Mouse (Mus musculus) ovary, adult 18-20 months (tissue): ENCODE measurements around the gene Mrpl20.
"Not testable (repeated sequence)": the region's sequence is repeated elsewhere in the genome, so short reads cannot be mapped to it uniquely, and the experiment has no call there.

Experiments used
- DNase-seq: peaks from one replicate; pipeline ENCODE4 v3.0.0; 2022; ENCODE audit warnings: low spot score, mixed read lengths

Gene Mrpl20

DNA sequence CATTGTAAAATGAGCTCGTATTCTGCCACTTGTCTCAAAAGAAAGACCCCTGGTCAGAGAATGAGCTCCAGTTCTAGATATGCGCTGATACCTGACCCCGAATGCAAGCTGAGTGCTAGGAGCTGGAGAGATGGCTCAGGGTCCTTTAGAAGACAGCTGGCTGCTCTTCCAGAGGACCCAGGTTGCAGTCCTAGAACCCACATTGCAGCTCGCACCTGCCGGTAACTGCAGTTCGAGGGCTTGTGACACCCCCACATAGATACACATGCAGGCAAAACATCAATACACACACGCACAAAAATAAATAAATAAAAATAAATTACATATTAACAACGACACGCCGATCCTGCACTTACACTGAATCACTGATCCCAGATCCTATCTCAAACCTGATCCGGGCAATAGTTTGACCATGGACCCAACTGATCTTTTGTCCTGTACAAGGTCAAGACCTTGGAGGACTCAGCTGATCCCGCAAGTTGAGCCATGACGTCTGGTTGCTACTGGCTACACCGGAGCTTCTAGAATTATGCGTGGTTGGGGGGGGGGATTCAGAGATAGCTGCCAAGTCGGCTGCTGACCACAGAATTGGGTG is 19.1 kb upstream of the Mrpl20 start:
- no peak for DNase-seq

DNA sequence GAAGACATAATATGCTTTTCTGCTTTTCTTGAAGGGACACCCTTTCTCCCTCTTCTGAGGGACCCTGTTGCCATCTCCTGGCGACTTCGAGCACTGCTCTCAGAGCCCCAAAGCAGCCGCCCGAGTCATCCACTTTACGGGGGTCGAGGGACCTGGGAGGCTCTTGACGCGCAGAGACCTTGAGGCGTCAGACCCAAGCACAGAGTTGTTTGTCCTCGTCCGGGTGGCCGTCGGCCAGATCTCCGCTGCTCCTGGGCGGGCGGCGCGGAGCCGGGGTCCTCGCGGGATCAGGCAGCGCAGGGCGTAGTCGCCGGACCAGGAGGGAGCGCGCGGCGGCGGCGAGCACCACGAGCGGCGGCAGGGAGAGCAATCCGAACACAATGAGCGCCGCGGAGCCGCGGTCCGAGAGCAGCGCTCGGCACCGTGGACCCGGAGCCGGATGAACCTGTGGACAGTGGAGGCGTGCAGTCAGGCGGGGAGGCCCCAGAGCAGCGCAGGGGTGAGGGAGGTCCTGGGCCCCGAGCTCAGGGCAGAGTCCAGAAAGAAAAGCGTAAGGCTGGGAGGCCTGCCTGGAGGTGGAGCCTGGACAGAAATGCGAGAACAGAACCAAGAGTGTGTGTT is 18.5 kb upstream of the Mrpl20 start:
- peak; percentile 77 for DNase-seq

DNA sequence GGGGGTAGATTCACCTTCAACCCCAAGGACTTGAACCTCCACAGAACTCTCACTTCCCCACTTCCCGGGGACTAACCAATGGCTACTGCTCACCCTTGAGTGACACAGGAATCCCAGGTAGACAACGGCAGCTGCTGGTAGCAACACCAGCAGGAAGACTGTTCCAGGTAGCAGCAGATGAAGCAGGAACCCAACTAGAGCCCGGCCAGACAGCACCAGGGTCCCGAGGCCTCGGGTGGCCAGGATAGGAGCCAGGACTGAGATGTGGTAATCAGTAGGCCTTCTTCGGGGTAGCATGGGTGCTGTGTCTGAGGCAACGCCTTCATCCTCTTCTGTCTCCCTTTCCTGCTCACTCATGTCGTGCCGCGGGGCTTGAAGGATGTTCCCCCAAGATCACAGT is 17.4 kb upstream of the Mrpl20 start:
- DNase-seq: no peak

DNA sequence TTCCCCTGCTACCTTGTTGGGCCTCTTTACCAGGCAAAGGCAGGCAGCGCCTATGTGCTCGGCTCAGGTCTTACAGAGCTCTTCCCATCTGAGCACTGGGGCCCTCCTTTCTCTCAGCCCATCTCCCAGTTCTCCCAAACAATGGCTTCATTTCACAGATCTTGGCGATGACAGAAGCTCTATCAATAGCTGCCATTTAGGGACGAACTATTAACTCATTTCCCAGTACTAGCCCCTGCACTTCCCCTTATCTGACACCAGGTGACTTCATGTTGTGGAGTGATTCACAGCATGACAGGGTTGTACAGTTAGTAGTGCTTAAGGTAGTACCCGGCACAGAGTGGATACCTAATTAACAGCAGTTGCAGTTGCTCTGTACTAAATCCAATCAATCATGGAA is 16.9 kb upstream of the Mrpl20 start, which contains the start of gene Tmem88b:
Gene Tmem88b (minus strand): TSS at position 56 of the 400 bp plus-strand sequence.
- DNase-seq: no peak

DNA sequence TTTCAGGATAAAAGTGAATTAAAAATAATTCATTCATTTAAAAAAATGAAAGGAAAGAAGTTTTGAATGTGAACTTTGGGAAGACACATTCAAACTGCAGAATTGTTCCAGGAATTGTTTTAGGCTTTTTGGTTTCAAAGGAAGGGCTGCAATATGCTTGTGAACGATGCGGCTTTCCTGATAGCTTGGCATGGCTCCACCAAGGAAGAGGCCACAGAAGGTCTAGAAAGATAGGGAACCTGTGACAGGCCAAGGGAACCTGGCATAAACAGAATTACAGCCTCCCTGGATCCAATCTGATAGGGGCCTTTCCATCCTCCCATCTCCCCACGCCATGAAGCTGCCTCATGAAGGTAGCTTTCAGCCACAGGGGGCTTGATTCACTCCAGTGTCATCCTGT is 14.4 kb upstream of the Mrpl20 start:
- no peak for DNase-seq

- DNase-seq: not testable (repeated sequence)
These were observed 13.8 kb upstream of the Mrpl20 start for GRCm38 (mm10) chr4:155788833-155789232.

DNA sequence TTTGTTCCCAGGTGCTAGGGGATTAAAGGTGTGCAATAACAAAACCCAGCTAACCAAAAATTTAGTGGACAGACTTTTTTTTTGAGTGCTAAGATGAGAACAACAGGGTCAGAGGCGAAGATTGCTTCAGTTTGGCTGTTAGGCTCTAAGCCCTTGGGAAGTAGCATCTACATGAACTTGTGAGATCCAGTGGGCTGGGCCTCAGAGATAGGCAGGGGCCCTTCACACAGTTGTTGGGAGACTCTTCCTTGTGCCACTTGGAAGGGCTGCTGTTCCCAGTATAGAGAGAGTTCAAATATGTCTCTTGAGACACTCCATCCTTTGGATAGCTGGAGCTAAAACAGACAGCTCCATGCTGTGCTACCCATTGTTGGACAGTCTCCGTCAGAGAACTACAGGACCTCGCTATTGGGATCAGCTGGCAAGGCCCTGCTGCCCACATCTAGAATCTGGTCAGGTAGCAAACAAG is 12.6 kb upstream of the Mrpl20 start, which contains the start of gene Ankrd65:
Gene Ankrd65 (plus strand): TSS at position 419 of the 469 bp plus-strand sequence.
- DNase-seq: no peak

DNA sequence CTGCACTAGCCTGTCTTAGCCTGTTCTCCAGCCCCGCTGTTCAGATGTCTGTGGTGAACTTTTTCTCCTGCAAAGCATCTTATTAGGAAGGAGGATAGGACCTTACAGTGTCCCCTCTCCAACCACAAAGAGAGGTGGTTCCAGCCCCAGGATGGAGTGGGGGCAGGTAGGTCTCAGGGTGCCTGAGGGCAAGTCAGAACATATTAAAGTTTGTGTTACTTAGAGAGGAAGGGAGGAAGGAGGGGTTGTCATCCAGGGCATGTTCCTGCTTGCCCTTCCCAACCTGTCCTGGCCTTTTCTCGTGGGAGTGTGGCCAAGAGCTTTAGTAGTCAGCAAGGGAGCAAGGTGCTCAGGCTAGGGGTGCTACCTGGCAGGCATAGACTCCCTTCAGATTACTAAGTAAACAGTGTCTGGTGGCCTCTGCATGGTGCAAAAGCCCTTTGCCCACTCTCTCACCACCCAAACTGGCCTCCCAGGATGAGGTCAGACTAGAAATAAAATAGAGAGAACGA is 12.0 kb upstream of the Mrpl20 start:
- DNase-seq: no peak

GRCm38 (mm10) chr4:155791240-155791933 is 11.3 kb upstream of the Mrpl20 start:
- DNase-seq: no peak

DNA sequence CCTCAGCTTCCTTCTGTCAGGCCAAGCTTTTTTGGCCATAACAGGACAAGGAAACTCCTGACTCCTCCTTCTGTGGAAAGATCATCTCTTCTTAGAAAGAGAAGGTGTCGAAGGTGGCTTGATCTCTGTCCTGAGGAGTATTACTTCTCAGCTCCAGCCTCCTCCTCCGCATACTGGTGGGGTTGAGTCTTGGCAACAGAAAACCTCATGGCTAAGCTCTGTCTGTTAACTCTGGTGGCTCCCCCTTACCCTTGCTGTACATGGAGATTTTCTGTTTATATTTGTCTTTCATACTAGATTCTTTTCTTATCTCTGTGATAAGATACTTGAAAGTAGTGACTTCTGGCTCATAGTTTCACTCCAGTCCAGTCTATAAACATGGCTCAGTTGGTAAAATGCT is 8.9 kb upstream of the Mrpl20 start:
- no peak for DNase-seq

DNA sequence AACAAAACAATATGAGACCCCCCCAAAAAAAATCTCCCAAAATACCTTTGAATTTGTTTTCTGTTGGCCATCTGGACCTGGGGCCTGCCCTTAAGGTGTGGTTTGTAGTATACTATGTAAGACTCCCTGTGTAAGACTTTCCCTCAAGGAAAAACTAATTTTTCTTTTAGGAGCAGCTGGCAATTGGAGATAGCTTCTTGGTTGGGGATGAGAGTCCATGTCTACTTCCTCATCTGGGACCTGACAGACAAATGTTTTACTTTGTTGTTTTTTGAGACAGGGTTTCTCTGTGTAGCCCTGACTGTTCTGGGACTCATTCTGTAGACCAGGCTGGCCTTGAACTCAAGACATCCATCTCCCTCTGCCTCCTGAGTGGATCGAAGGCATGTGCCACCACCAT is 603 bp upstream of the Mrpl20 start:
- no peak for DNase-seq

DNA sequence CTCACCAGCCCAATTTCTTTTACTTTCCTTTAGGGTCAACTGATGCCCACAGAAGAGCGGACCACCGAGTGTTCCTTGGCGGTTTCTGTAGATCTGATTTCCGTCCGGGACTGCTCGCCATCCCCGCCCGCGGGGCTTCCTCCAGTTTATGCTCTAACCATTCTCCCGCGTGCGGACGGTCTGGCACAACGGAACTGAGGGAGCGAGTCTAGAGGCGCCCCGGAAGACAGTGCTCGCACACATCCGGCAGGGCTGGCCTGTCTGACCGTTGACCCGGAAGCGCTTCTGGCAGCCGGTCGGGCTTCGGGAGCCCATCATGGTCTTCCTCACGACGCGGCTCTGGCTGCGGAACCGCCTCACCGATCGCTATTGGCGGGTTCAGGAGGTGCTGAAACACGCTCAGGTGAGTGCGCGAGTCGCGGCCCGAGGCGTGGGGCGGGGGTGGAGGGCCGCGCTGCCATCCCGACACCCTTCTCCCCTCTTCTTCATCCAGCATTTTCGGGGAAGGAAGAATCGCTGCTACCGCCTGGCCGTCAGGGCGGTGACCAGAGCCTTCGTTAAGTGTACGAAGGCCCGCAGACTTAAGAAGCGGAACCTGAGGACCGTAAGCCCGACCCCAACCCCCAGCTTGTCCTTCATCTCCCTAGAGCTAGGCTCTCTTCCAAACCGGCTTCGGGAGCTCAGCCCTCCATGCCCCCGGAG is 813 bp downstream of the Mrpl20 start:
- peak; percentile 90 for DNase-seq

GRCm38 (mm10) chr4:155807841-155808240 is 5.2 kb downstream of the Mrpl20 start:
- no peak for DNase-seq

DNA sequence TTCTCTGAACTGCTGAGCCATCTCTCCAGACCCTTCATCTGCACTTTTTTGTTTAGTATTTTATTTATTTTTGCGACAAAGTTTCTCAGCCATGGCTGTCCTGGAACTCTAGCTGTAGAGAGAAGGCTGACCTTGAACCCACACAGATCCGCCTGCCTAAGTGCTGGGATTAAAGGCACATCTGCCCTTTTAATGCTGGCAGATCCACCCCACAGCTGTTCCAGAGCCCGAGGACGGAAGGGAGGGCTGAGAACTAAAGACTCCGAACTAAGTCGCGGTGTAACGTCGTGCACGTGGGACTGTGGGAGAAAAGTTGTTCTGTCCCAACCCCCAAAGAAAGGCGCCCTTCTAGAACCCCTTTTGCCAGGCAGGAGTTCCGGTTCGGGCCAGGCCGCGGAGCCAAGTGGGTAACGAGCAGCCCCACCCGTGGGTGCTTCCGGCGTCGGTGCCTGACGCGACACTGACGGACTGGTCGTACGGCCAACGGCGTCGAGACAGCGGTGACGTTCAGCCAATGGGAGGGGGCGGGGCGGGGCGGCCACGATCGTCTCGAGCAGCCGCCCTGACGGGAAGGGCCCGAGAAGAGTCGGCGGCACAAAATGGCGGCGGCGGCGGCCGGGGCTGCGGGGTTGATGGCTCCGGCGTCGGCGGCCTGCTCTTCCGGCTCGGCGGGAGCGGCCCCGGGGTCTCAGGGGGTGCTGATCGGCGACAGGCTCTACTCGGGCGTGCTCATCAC is 9.4 kb downstream of the Mrpl20 start, which contains the start of gene Ccnl2:
Gene Ccnl2 (plus strand): TSS at position 561 of the 736 bp plus-strand sequence.
- peak; percentile 93 for DNase-seq

DNA sequence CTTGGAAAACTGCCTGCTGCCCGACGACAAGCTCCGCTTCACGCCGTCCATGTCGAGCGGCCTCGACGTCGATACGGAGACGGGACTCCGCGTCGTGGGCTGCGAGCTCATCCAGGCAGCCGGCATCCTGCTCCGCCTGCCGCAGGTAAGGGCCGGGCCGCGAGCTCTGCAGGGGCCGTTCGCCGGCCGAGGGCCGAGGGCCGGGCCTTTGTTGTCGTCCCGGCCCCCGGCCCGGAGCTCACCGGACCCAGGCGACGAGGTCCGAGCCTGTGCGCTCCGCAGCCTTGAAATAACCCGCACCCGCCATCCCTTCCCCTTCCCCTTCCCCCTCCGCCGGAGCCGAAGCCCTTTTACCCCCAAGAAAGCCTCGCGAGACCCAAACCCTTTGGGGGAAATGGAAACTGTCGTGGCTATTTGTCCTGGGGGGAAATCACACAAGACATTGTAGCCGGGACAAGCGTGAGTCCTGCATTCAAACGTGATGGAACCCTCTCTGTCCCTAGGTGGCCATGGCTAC is 10.0 kb downstream of the Mrpl20 start:
- DNase-seq: no peak

- DNase-seq: no peak
These were observed 14.9 kb downstream of the Mrpl20 start for GRCm38 (mm10) chr4:155817533-155817932.

DNA sequence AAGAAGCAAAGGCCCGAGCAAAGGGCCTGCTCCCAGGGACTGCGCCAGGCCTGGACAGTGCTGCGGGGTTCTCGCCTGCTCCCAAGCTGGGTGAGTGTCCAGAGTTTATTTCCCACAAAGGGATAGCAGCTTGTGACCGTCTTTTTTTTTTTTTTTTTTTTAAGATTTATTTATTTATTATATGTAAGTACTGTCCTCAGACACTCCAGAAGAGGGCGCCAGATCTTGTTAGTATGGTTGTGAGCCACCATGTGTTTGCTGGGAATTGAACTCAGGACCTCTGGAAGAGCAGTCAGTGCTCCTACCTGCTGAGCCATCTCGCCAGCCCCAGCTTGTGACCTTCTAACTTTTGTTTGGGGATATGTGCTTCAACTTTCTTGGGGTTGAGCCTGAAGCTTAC is 18.3 kb downstream of the Mrpl20 start:
- DNase-seq: no peak

- DNase-seq: no peak
These were observed 20.8 kb downstream of the Mrpl20 start for GRCm38 (mm10) chr4:155823443-155823842.

GRCm38 (mm10) chr4:155829866-155830265 is 27.2 kb downstream of the Mrpl20 start:
- no peak for DNase-seq

- DNase-seq: no peak
These were observed 27.9 kb downstream of the Mrpl20 start for GRCm38 (mm10) chr4:155830596-155830995.

- DNase-seq: peak; percentile 91
These were observed 28.6 kb downstream of the Mrpl20 start, which contains the start of gene Aurkaip1 for GRCm38 (mm10) chr4:155831205-155831766. Aurkaip1 (plus strand) TSS chr4:155831272.
